Mouse (Mus musculus): ENCODE data around the gene Cdh13. TPM values are rescaled to one million over a fixed set of nuclear protein-coding genes. Genes with fewer than 3 reads are reported as not detected.

The Cdh13 gene
- polyA plus RNA-seq, 1 experiment = 9.4 TPM

DNA sequence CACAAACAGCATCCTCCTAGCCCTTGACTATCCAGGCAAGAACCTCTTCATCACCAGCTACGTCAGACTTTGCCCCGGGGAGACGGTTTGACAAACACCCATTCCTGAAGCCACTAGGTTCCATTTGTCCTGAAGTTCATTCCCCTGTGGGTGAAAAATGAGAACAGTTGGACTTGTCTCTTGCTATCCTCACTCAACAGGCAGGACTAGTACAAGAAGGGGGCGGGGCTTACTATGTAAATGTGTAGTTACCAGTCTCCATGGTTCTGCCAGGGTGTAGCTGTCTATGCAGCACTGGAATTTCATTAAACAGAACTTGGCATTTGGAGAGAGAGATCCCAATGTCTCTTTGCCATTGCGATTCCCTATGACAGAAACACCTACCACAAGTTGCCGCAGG is 544.2 kb downstream of the Cdh13 start:
- Histone ChIP-seq H3K27me3 (ENCODE audit: control insufficient read depth, insufficient read depth, insufficient read length) (peaks cover 3% of the 10 kb centered on the region), H3K36me3 (ENCODE audit: control insufficient read depth, insufficient read depth) (no peaks in the 10 kb centered on the region)
- TF ChIP-seq MYOG (IDR thresholded peaks at IDR 0.05; ENCODE audit: control insufficient read depth, extremely low read depth, insufficient read length) = no peak
- TF ChIP-seq MYOD1 (IDR thresholded peaks at IDR 0.05; ENCODE audit: control insufficient read depth, insufficient read length, low read depth) = no peak
- TF ChIP-seq CEBPB (IDR thresholded peaks at IDR 0.05; ENCODE audit: low read depth) = no peak
- TF ChIP-seq MAX (IDR thresholded peaks at IDR 0.05) = no peak
- no peak for TF ChIP-seq USF1 (IDR thresholded peaks at IDR 0.05; ENCODE audit: low read depth)
- no peak for TF ChIP-seq FOSL1 (IDR thresholded peaks at IDR 0.05; ENCODE audit: insufficient read depth, low read length, poor library complexity, severe bottlenecking)
- TF ChIP-seq CTCF (IDR thresholded peaks at IDR 0.05; ENCODE audit: control insufficient read depth, insufficient read depth, insufficient read length) = no peak

GRCm38 (mm10) chr8:118830291-118830690 is 546.8 kb downstream of the Cdh13 start:
- H3K36me3 ChIP-seq (ENCODE audit: control insufficient read depth, insufficient read depth) = no peaks in the 10 kb centered on the region
- no peak overlapping the region for H3ac ChIP-seq (ENCODE audit: control insufficient read depth, insufficient read length, low read depth)
- no peak for TF ChIP-seq CEBPB (IDR thresholded peaks at IDR 0.05; ENCODE audit: low read depth)
- peak; percentile 86 for TF ChIP-seq USF1 (IDR thresholded peaks at IDR 0.05; ENCODE audit: low read depth)
- peak; percentile 9 for TF ChIP-seq MYOD1 (IDR thresholded peaks at IDR 0.05; ENCODE audit: control insufficient read depth, insufficient read length, low read depth)
- no peak for TF ChIP-seq CTCF (IDR thresholded peaks at IDR 0.05; ENCODE audit: control insufficient read depth, insufficient read depth, insufficient read length)
- no peak for TF ChIP-seq MYOG (IDR thresholded peaks at IDR 0.05; ENCODE audit: control insufficient read depth, extremely low read depth, insufficient read length)
- peak; percentile 89 for TF ChIP-seq FOSL1 (IDR thresholded peaks at IDR 0.05; ENCODE audit: insufficient read depth, low read length, poor library complexity, severe bottlenecking)
- peak; percentile 71 for TF ChIP-seq MAX (IDR thresholded peaks at IDR 0.05)
- no peaks in the 10 kb centered on the region for H3K79me3 ChIP-seq (ENCODE audit: low read depth)
- H3K79me2 ChIP-seq (ENCODE audit: control insufficient read depth, insufficient read depth) = no peaks in the 10 kb centered on the region
- H3K27me3 ChIP-seq (ENCODE audit: control insufficient read depth, insufficient read depth, insufficient read length) = peaks cover 3% of the 10 kb centered on the region
- no peak overlapping the region for H3K4me3 ChIP-seq (ENCODE audit: insufficient read depth, poor library complexity, severe bottlenecking)

More for the DNA sequence above, 544.2 kb downstream of the Cdh13 start:
- Histone ChIP-seq H3ac (ENCODE audit: control insufficient read depth, insufficient read length, low read depth) (no peak overlapping the region), H3K79me2 (ENCODE audit: control insufficient read depth, insufficient read depth) (no peaks in the 10 kb centered on the region), H3K4me3 (ENCODE audit: insufficient read depth, poor library complexity, severe bottlenecking) (no peak overlapping the region), H3K79me3 (ENCODE audit: low read depth) (no peaks in the 10 kb centered on the region)

- no peaks in the 10 kb centered on the region for H3K36me3 ChIP-seq (ENCODE audit: control insufficient read depth, insufficient read depth)
- H3K27me3 ChIP-seq (ENCODE audit: control insufficient read depth, insufficient read depth, insufficient read length) = peaks cover 3% of the 10 kb centered on the region
- no peak overlapping the region for H3K4me3 ChIP-seq (ENCODE audit: insufficient read depth, poor library complexity, severe bottlenecking)
- no peak for TF ChIP-seq MYOG (IDR thresholded peaks at IDR 0.05; ENCODE audit: control insufficient read depth, extremely low read depth, insufficient read length)
- TF ChIP-seq MYOD1 (IDR thresholded peaks at IDR 0.05; ENCODE audit: control insufficient read depth, insufficient read length, low read depth) = no peak
- no peak for TF ChIP-seq USF1 (IDR thresholded peaks at IDR 0.05; ENCODE audit: low read depth)
- TF ChIP-seq MAX (IDR thresholded peaks at IDR 0.05) = no peak
- no peak for TF ChIP-seq CEBPB (IDR thresholded peaks at IDR 0.05; ENCODE audit: low read depth)
- TF ChIP-seq CTCF (IDR thresholded peaks at IDR 0.05; ENCODE audit: control insufficient read depth, insufficient read depth, insufficient read length) = no peak
- no peak for TF ChIP-seq FOSL1 (IDR thresholded peaks at IDR 0.05; ENCODE audit: insufficient read depth, low read length, poor library complexity, severe bottlenecking)
- H3ac ChIP-seq (ENCODE audit: control insufficient read depth, insufficient read length, low read depth) = no peak overlapping the region
- no peaks in the 10 kb centered on the region for H3K79me3 ChIP-seq (ENCODE audit: low read depth)
- no peaks in the 10 kb centered on the region for H3K79me2 ChIP-seq (ENCODE audit: control insufficient read depth, insufficient read depth)
Observed at GRCm38 (mm10) chr8:118831026-118831425, 547.5 kb downstream of the Cdh13 start.

GRCm38 (mm10) chr8:118838801-118839200 is 555.3 kb downstream of the Cdh13 start:
- Histone ChIP-seq H3K79me2 (ENCODE audit: control insufficient read depth, insufficient read depth) (no peaks in the 10 kb centered on the region), H3ac (ENCODE audit: control insufficient read depth, insufficient read length, low read depth) (no peak overlapping the region), H3K79me3 (ENCODE audit: low read depth) (no peaks in the 10 kb centered on the region), H3K36me3 (ENCODE audit: control insufficient read depth, insufficient read depth) (no peaks in the 10 kb centered on the region), H3K27me3 (ENCODE audit: control insufficient read depth, insufficient read depth, insufficient read length) (no peaks in the 10 kb centered on the region), H3K4me3 (ENCODE audit: insufficient read depth, poor library complexity, severe bottlenecking) (no peak overlapping the region)
- no peak for TF ChIP-seq MYOD1 (IDR thresholded peaks at IDR 0.05; ENCODE audit: control insufficient read depth, insufficient read length, low read depth)
- no peak for TF ChIP-seq MYOG (IDR thresholded peaks at IDR 0.05; ENCODE audit: control insufficient read depth, extremely low read depth, insufficient read length)
- no peak for TF ChIP-seq MAX (IDR thresholded peaks at IDR 0.05)
- no peak for TF ChIP-seq USF1 (IDR thresholded peaks at IDR 0.05; ENCODE audit: low read depth)
- TF ChIP-seq FOSL1 (IDR thresholded peaks at IDR 0.05; ENCODE audit: insufficient read depth, low read length, poor library complexity, severe bottlenecking) = no peak
- TF ChIP-seq CTCF (IDR thresholded peaks at IDR 0.05; ENCODE audit: control insufficient read depth, insufficient read depth, insufficient read length) = no peak
- TF ChIP-seq CEBPB (IDR thresholded peaks at IDR 0.05; ENCODE audit: low read depth) = no peak

DNA sequence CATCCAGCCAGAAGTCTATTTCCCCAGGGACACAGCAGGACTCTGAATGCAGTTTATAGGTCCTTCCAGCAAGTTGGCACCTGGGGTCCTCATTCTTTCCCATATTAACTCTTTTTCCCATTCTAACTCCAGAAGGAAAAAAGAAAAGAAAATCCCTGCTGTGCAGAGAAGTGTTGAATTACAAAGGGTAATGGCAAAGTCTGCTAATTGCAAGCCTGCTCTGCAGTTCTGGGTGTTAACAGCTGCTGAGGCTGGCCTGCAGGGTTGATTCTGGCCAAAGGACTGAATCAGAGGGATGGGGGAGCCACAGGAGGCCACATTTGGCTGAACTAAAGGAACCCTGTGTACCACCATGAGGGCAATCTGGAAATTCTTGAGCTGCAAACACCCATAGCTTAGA is 562.2 kb downstream of the Cdh13 start:
- no peak overlapping the region for H3ac ChIP-seq (ENCODE audit: control insufficient read depth, insufficient read length, low read depth)
- H3K27me3 ChIP-seq (ENCODE audit: control insufficient read depth, insufficient read depth, insufficient read length) = no peaks in the 10 kb centered on the region
- TF ChIP-seq MYOG (IDR thresholded peaks at IDR 0.05; ENCODE audit: control insufficient read depth, extremely low read depth, insufficient read length) (no peak), FOSL1 (IDR thresholded peaks at IDR 0.05; ENCODE audit: insufficient read depth, low read length, poor library complexity, severe bottlenecking) (no peak), USF1 (IDR thresholded peaks at IDR 0.05; ENCODE audit: low read depth) (no peak), CTCF (IDR thresholded peaks at IDR 0.05; ENCODE audit: control insufficient read depth, insufficient read depth, insufficient read length) (no peak), MAX (IDR thresholded peaks at IDR 0.05) (no peak), MYOD1 (IDR thresholded peaks at IDR 0.05; ENCODE audit: control insufficient read depth, insufficient read length, low read depth) (no peak), CEBPB (IDR thresholded peaks at IDR 0.05; ENCODE audit: low read depth) (no peak)
- no peaks in the 10 kb centered on the region for H3K36me3 ChIP-seq (ENCODE audit: control insufficient read depth, insufficient read depth)
- H3K79me3 ChIP-seq (ENCODE audit: low read depth) = no peaks in the 10 kb centered on the region
- H3K4me3 ChIP-seq (ENCODE audit: insufficient read depth, poor library complexity, severe bottlenecking) = no peak overlapping the region
- no peaks in the 10 kb centered on the region for H3K79me2 ChIP-seq (ENCODE audit: control insufficient read depth, insufficient read depth)

DNA sequence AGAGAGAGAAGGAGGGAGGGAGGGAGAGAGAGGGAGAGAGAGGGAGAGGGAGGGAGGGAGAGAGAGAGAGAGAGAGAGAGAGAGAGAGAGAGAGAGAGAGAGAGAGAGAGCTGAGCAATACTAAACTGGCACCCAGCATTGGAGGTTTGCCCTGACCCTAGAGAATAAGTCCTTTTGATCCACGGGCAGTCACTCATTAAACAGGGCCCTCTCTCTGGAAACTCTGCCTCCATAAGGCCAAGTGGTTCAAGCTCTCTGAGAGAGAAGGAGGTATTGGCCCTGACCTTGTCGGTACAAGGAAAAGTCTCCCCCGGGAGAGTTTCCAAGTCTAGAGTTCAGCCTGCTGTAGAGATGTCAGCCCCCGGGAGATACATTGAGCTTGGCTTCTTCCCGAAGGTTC is 564.5 kb downstream of the Cdh13 start:
- Histone ChIP-seq H3K36me3 (ENCODE audit: control insufficient read depth, insufficient read depth) (no peaks in the 10 kb centered on the region), H3ac (ENCODE audit: control insufficient read depth, insufficient read length, low read depth) (no peak overlapping the region), H3K27me3 (ENCODE audit: control insufficient read depth, insufficient read depth, insufficient read length) (no peaks in the 10 kb centered on the region), H3K4me3 (ENCODE audit: insufficient read depth, poor library complexity, severe bottlenecking) (no peak overlapping the region), H3K79me3 (ENCODE audit: low read depth) (no peaks in the 10 kb centered on the region), H3K79me2 (ENCODE audit: control insufficient read depth, insufficient read depth) (no peaks in the 10 kb centered on the region)
- TF ChIP-seq FOSL1 (IDR thresholded peaks at IDR 0.05; ENCODE audit: insufficient read depth, low read length, poor library complexity, severe bottlenecking) (no peak), MAX (IDR thresholded peaks at IDR 0.05) (no peak)
